Mouse (Mus musculus): Measurements from ENCODE around the gene Pik3ip1. TPM values are rescaled to one million over a fixed set of nuclear protein-coding genes. Genes with fewer than 3 reads are reported as not detected.

Pik3ip1 gene
- polyA plus RNA-seq, 1 experiment, result 43.6 TPM

- no peak for TF ChIP-seq POLR2A (IDR thresholded peaks at IDR 0.05; ENCODE audit: low read depth, low read length)
- TF ChIP-seq CTCF (IDR thresholded peaks at IDR 0.05; ENCODE audit: extremely low read depth, insufficient read depth, insufficient read length, insufficient replicate concordance), result peak; percentile 51; the same call in 1 of the 2 replicates
- DNase-seq (ENCODE audit: low read depth in 1 of 2, low spot score in 2 of 2), result no peak
- H3K4me1 ChIP-seq (ENCODE audit: control insufficient read depth, insufficient read depth, insufficient read length), result peaks cover 5% of the 10 kb centered on the region; the same call in 1 of the 2 replicates
- no peak overlapping the region for H3K27ac ChIP-seq (ENCODE audit: insufficient read depth, low read length)
- H3K36me3 ChIP-seq (ENCODE audit: control insufficient read depth, insufficient read depth, low read length), result peaks cover 19% of the 10 kb centered on the region
- 87% methylated on average over 18 of the region's 18 CpGs for WGBS
- no peaks in the 10 kb centered on the region for H3K27me3 ChIP-seq (ENCODE audit: control insufficient read depth, insufficient read depth, low read length)
- no peak overlapping the region for H3K4me3 ChIP-seq (ENCODE audit: extremely low read depth, insufficient read depth, insufficient read length)
Measured at GRCm38 (mm10) chr11:3352990-3353585, 22.9 kb downstream of the Pik3ip1 start.

GRCm38 (mm10) chr11:3362854-3363253 lies 32.7 kb downstream of the Pik3ip1 start:
- no peak for DNase-seq (ENCODE audit: low read depth in 1 of 2, low spot score in 2 of 2)
- Histone ChIP-seq H3K27me3 (ENCODE audit: control insufficient read depth, insufficient read depth, low read length) (no peaks in the 10 kb centered on the region), H3K27ac (ENCODE audit: insufficient read depth, low read length) (no peak overlapping the region), H3K4me1 (ENCODE audit: control insufficient read depth, insufficient read depth, insufficient read length) (no peaks in the 10 kb centered on the region), H3K36me3 (ENCODE audit: control insufficient read depth, insufficient read depth, low read length) (peaks cover 10% of the 10 kb centered on the region), H3K4me3 (ENCODE audit: extremely low read depth, insufficient read depth, insufficient read length) (no peak overlapping the region)
- TF ChIP-seq CTCF (IDR thresholded peaks at IDR 0.05; ENCODE audit: extremely low read depth, insufficient read depth, insufficient read length, insufficient replicate concordance), result no peak
- no peak for TF ChIP-seq POLR2A (IDR thresholded peaks at IDR 0.05; ENCODE audit: low read depth, low read length)
- 85% methylated on average over 3 of the region's 3 CpGs for WGBS

- DNase-seq (ENCODE audit: low read depth in 1 of 2, low spot score in 2 of 2), result no peak
- Histone ChIP-seq H3K27ac (ENCODE audit: insufficient read depth, low read length) (no peak overlapping the region), H3K36me3 (ENCODE audit: control insufficient read depth, insufficient read depth, low read length) (0 out of 2 replicates have a peak, but pooled peaks cover 4% of the 10 kb centered on the region), H3K27me3 (ENCODE audit: control insufficient read depth, insufficient read depth, low read length) (no peaks in the 10 kb centered on the region), H3K4me1 (ENCODE audit: control insufficient read depth, insufficient read depth, insufficient read length) (0 out of 2 replicates have a peak, but pooled peaks cover 2% of the 10 kb centered on the region), H3K4me3 (ENCODE audit: extremely low read depth, insufficient read depth, insufficient read length) (no peak overlapping the region)
- WGBS, result 92% methylated on average over 7 of the region's 7 CpGs
- TF ChIP-seq POLR2A (IDR thresholded peaks at IDR 0.05; ENCODE audit: low read depth, low read length) (no peak), CTCF (IDR thresholded peaks at IDR 0.05; ENCODE audit: extremely low read depth, insufficient read depth, insufficient read length, insufficient replicate concordance) (no peak)
Measured at GRCm38 (mm10) chr11:3366411-3366810, 36.2 kb downstream of the Pik3ip1 start.

GRCm38 (mm10) chr11:3368983-3369382 lies 38.8 kb downstream of the Pik3ip1 start:
- Histone ChIP-seq H3K36me3 (ENCODE audit: control insufficient read depth, insufficient read depth, low read length) (0 out of 2 replicates have a peak, but pooled peaks cover 4% of the 10 kb centered on the region), H3K4me3 (ENCODE audit: extremely low read depth, insufficient read depth, insufficient read length) (no peak overlapping the region), H3K4me1 (ENCODE audit: control insufficient read depth, insufficient read depth, insufficient read length) (peaks cover 8% of the 10 kb centered on the region; the same call in 1 of the 2 replicates), H3K27ac (ENCODE audit: insufficient read depth, low read length) (no peak overlapping the region), H3K27me3 (ENCODE audit: control insufficient read depth, insufficient read depth, low read length) (no peaks in the 10 kb centered on the region)
- 76% methylated on average over 7 of the region's 7 CpGs for WGBS
- no peak for DNase-seq (ENCODE audit: low read depth in 1 of 2, low spot score in 2 of 2)
- TF ChIP-seq POLR2A (IDR thresholded peaks at IDR 0.05; ENCODE audit: low read depth, low read length), result no peak
- TF ChIP-seq CTCF (IDR thresholded peaks at IDR 0.05; ENCODE audit: extremely low read depth, insufficient read depth, insufficient read length, insufficient replicate concordance), result no peak

- WGBS, result 96% methylated on average over 5 of the region's 5 CpGs
- Histone ChIP-seq H3K27ac (ENCODE audit: insufficient read depth, low read length) (no peak overlapping the region), H3K4me1 (ENCODE audit: control insufficient read depth, insufficient read depth, insufficient read length) (peaks cover 8% of the 10 kb centered on the region; the same call in 1 of the 2 replicates), H3K36me3 (ENCODE audit: control insufficient read depth, insufficient read depth, low read length) (peaks cover 4% of the 10 kb centered on the region; the same call in 1 of the 2 replicates), H3K27me3 (ENCODE audit: control insufficient read depth, insufficient read depth, low read length) (no peaks in the 10 kb centered on the region), H3K4me3 (ENCODE audit: extremely low read depth, insufficient read depth, insufficient read length) (no peak overlapping the region)
- DNase-seq (ENCODE audit: low read depth in 1 of 2, low spot score in 2 of 2), result no peak
- TF ChIP-seq CTCF (IDR thresholded peaks at IDR 0.05; ENCODE audit: extremely low read depth, insufficient read depth, insufficient read length, insufficient replicate concordance) (no peak), POLR2A (IDR thresholded peaks at IDR 0.05; ENCODE audit: low read depth, low read length) (no peak)
Measured at GRCm38 (mm10) chr11:3369449-3369848, 39.2 kb downstream of the Pik3ip1 start.

GRCm38 (mm10) chr11:3370162-3370561 lies 40.0 kb downstream of the Pik3ip1 start:
- Histone ChIP-seq H3K27ac (ENCODE audit: insufficient read depth, low read length) (no peak overlapping the region), H3K4me3 (ENCODE audit: extremely low read depth, insufficient read depth, insufficient read length) (no peak overlapping the region), H3K27me3 (ENCODE audit: control insufficient read depth, insufficient read depth, low read length) (no peaks in the 10 kb centered on the region), H3K36me3 (ENCODE audit: control insufficient read depth, insufficient read depth, low read length) (peaks cover 4% of the 10 kb centered on the region; the same call in 1 of the 2 replicates), H3K4me1 (ENCODE audit: control insufficient read depth, insufficient read depth, insufficient read length) (peaks cover 8% of the 10 kb centered on the region; the same call in 1 of the 2 replicates)
- WGBS, result 73% methylated on average over 2 of the region's 2 CpGs
- TF ChIP-seq CTCF (IDR thresholded peaks at IDR 0.05; ENCODE audit: extremely low read depth, insufficient read depth, insufficient read length, insufficient replicate concordance), result no peak
- TF ChIP-seq POLR2A (IDR thresholded peaks at IDR 0.05; ENCODE audit: low read depth, low read length), result no peak
- DNase-seq (ENCODE audit: low read depth in 1 of 2, low spot score in 2 of 2), result no peak

Data from spleen, adult 2 months (tissue).